21 mouse cellular contexts compared by ENCODE assay signal in genomic region chr5:132649771-132650170, GRCm38 (mm10).
DNase-seq lines count a peak whose midpoint lies in the region; ATAC-seq and TF ChIP-seq lines count a peak whose summit lies in the region.
"Had no signal": no experiment of that assay in that cellular context is flagged by ENCODE, and none has a peak within 500 bp of the region (broad histone marks: within the 10 kb centered on the region; RNA-seq: fewer than 3 reads in every experiment).

No protein-coding gene starts in this region.

- no peak for TF ChIP-seq CTCF in olfactory bulb, adult 2 months (IDR thresholded peaks at IDR 0.05; ENCODE audit: insufficient read depth, low read depth, low read length)

- peaks cover 16% of the 10 kb centered on the region for H3K4me1 ChIP-seq in olfactory bulb, adult 2 months (ENCODE audit: control insufficient read depth, insufficient read depth, low read length)
- H3K4me1 ChIP-seq in midbrain, embryonic 15.5 days, result no peaks in the 10 kb centered on the region; the same call in 1 of the 2 replicates
- H3K4me1 ChIP-seq in liver, embryonic 11.5 days (replicated peaks; ENCODE audit: control insufficient read depth, insufficient read depth, low read length), result no peaks in the 10 kb centered on the region

- H3K27me3 ChIP-seq in midbrain, embryonic 15.5 days (replicated peaks), result no peaks in the 10 kb centered on the region
- no peaks in the 10 kb centered on the region; the same call in 1 of the 2 replicates for H3K27me3 ChIP-seq in liver, embryonic 11.5 days (replicated peaks; ENCODE audit: control insufficient read depth, insufficient read depth, low read length)
- H3K27me3 ChIP-seq: hindbrain, embryonic 12.5 days had no signal

- H3K36me3 ChIP-seq in midbrain, embryonic 15.5 days (replicated peaks), result no peaks in the 10 kb centered on the region
- no peaks in the 10 kb centered on the region for H3K36me3 ChIP-seq in liver, embryonic 11.5 days (ENCODE audit: control insufficient read depth, insufficient read depth, low read length)
- H3K36me3 ChIP-seq: embryonic facial prominence, embryonic 13.5 days; forebrain, embryonic 12.5 days; hindbrain, embryonic 12.5 days had no signal

- H3K9me3 ChIP-seq in midbrain, embryonic 15.5 days, result no peaks in the 10 kb centered on the region
- no peaks in the 10 kb centered on the region for H3K9me3 ChIP-seq in liver, embryonic 11.5 days (ENCODE audit: control insufficient read depth, low read length)
- H3K9me3 ChIP-seq: embryonic facial prominence, embryonic 13.5 days; forebrain, embryonic 12.5 days; hindbrain, embryonic 12.5 days had no signal

- no peak for ATAC-seq in midbrain, embryonic 15.5 days (replicated peaks)
- ATAC-seq in liver, embryonic 11.5 days (replicated peaks; ENCODE audit: low FRiP score), result no peak
- ATAC-seq: forebrain, embryonic 16.5 days; hindbrain, embryonic 16.5 days had no signal

- no peak overlapping the region for H3K9ac ChIP-seq in midbrain, embryonic 15.5 days
- H3K9ac ChIP-seq in liver, embryonic 11.5 days (ENCODE audit: low read depth, low read length), result no peak overlapping the region
- H3K9ac ChIP-seq: embryonic facial prominence, embryonic 13.5 days; forebrain, embryonic 12.5 days; hindbrain, embryonic 12.5 days had no signal

- intact Hi-C loops in left cerebral cortex, postnatal 4 days (cut with DNase I), result no loop called here

- H3K4me3 ChIP-seq in olfactory bulb, adult 2 months (ENCODE audit: insufficient read depth, low read depth, low read length), result no peak overlapping the region
- H3K4me3 ChIP-seq in midbrain, embryonic 15.5 days, result no peak overlapping the region
- no peak overlapping the region for H3K4me3 ChIP-seq in liver, embryonic 11.5 days (ENCODE audit: low read depth, low read length)
- H3K4me3 ChIP-seq: embryonic facial prominence, embryonic 13.5 days; forebrain, embryonic 12.5 days; gastrocnemius, adult 2 months; hindbrain, embryonic 12.5 days had no signal

- H3K4me2 ChIP-seq in midbrain, embryonic 15.5 days, result no peak overlapping the region
- no peak overlapping the region for H3K4me2 ChIP-seq in liver, embryonic 11.5 days
- H3K4me2 ChIP-seq: embryonic facial prominence, embryonic 13.5 days; forebrain, embryonic 12.5 days; hindbrain, embryonic 12.5 days had no signal

- no peak for TF ChIP-seq POLR2A in olfactory bulb, adult 2 months (IDR thresholded peaks at IDR 0.05; ENCODE audit: insufficient read depth, low read depth, low read length)

- DNase-seq in frontal cortex, adult 2 months (ENCODE audit: extremely low spot score in 1 of 2, low spot score in 1 of 2), result peak; percentile 20 to 57
- DNase-seq in frontal cortex, postnatal 14 days (ENCODE audit: low spot score in 2 of 2), result no peak
- peak; percentile 30 for DNase-seq in left cerebral cortex, adult 11 months (ENCODE audit: low spot score)
- DNase-seq in left cerebral cortex, postnatal 4 days, result no peak
- DNase-seq in brain, adult 2 months (ENCODE audit: low read depth, low spot score), result peak; percentile 80
- DNase-seq in liver, embryonic 11.5 days (ENCODE audit: low spot score), result no peak
- DNase-seq: adrenal gland, postnatal 10 days; cerebellum, adult 18-20 months; cerebellum, adult 9-11 months; cerebellum, postnatal 36 days; gastrocnemius, adult 2 months; gastrocnemius, postnatal 25 days; heart, postnatal 10 days; heart, postnatal 4 days had no signal

- WGBS in olfactory bulb, adult 2 months, result 32% methylated on average over 7 of the region's 7 CpGs
- 50% methylated on average over 7 of the region's 7 CpGs for WGBS in midbrain, embryonic 15.5 days
- WGBS in liver, embryonic 11.5 days, result 53% methylated on average over 7 of the region's 7 CpGs

- H3K27ac ChIP-seq in olfactory bulb, adult 2 months (ENCODE audit: insufficient read depth, low read depth, low read length), result peak overlapping the region; percentile 32; the same call in 1 of the 2 replicates
- no peak overlapping the region for H3K27ac ChIP-seq in midbrain, embryonic 15.5 days
- H3K27ac ChIP-seq in liver, embryonic 11.5 days (ENCODE audit: low read depth, low read length), result no peak overlapping the region
- H3K27ac ChIP-seq: embryonic facial prominence, embryonic 13.5 days; forebrain, embryonic 12.5 days; gastrocnemius, adult 2 months; hindbrain, embryonic 12.5 days had no signal

Comparison
In these comparisons a context has a peak if more than half of its experiments do, and no peak if none do; other contexts are left out.
1. DNase-seq: peak in frontal cortex, adult 2 months (2 of 2), left cerebral cortex, adult 11 months (single experiment) and brain, adult 2 months (single experiment); none in frontal cortex, postnatal 14 days (0 of 2), left cerebral cortex, postnatal 4 days (single experiment) and liver, embryonic 11.5 days (single experiment).